Mouse (Mus musculus) heart, adult 2 months (tissue): ENCODE results near the gene Cpa5. TPM values are rescaled to one million over a fixed set of nuclear protein-coding genes. Genes with fewer than 3 reads are reported as not detected.
A peak's percentile ranks its signal among the peaks of the same experiment; 100 is the strongest.

Experiments
- DNase-seq, 2 experiments: peaks; one replicate each; pipeline ENCODE4 v3.0.0; 2021
- H3K27ac ChIP-seq: fragments of 200-600 bp; 2 replicates; pipeline ENCODE4 v1.8.1; 2022
- H3K27me3 ChIP-seq: fragments of 200-500 bp; 2 replicates; pipeline ENCODE4 v1.6.1; 2012; ENCODE audit warnings: mild to moderate bottlenecking, low read length, inconsistent platforms, mixed read lengths; ENCODE audit not compliant: control insufficient read depth, insufficient read depth
- H3K36me3 ChIP-seq: fragments of 200-500 bp; 2 replicates; pipeline ENCODE4 v1.6.1; 2012; ENCODE audit warnings: low read length, inconsistent platforms; ENCODE audit not compliant: control insufficient read depth, insufficient read depth
- H3K4me1 ChIP-seq: fragments of 200-500 bp; 2 replicates; pipeline ENCODE4 v1.6.1; 2011; ENCODE audit warnings: low read length; ENCODE audit not compliant: control insufficient read depth, insufficient read depth
- H3K4me3 ChIP-seq: fragments of 200-600 bp; 2 replicates; pipeline ENCODE4 v1.8.1; 2022
- H3K79me2 ChIP-seq: fragments of 200-500 bp; replicated peaks from 2 replicates; pipeline ENCODE4 v1.6.1; 2012; ENCODE audit warnings: mild to moderate bottlenecking, inconsistent platforms, low read length, moderate library complexity, mixed read lengths; ENCODE audit not compliant: control insufficient read depth, insufficient read depth
- H3K9ac ChIP-seq: fragments of 200-500 bp; 2 replicates; pipeline ENCODE4 v1.6.1; 2012; ENCODE audit warnings: low read depth, mild to moderate bottlenecking, control low read depth, inconsistent platforms, low read length, mixed read lengths
- CTCF ChIP-seq: fragments of 200-600 bp; IDR thresholded peaks from 2 replicates; pipeline ENCODE4 v1.8.1; 2022; ENCODE audit warnings: antibody characterized with exemption, mild to moderate bottlenecking, moderate library complexity
- EP300 ChIP-seq: fragments of 200-500 bp; IDR thresholded peaks from 2 replicates; pipeline ENCODE4 v1.6.1; 2011; ENCODE audit warnings: low read depth, low read length, control low read depth; ENCODE audit not compliant: insufficient read depth
- POLR2A ChIP-seq: fragments of 200-500 bp; IDR thresholded peaks from 2 replicates; pipeline ENCODE4 v1.6.1; 2011; ENCODE audit warnings: mild to moderate bottlenecking, low read depth, low read length, control low read depth; ENCODE audit not compliant: insufficient read depth
- WGBS: fragments of 180-500 bp; shearing (Covaris S2); methylation state at CpG from one replicate; pipeline ENCODE4 v1.1.7; 2018; 5-methylcytosine and 5-hydroxymethylcytosine counted together
- intact Hi-C: fragments of 180-260 bp; cut with DNase I; formaldehyde crosslinking; loops from one replicate; pipeline ENCODE4 v1.15.1; 2025
- polyA plus RNA-seq: library from polyadenylated mRNA; depleted of rRNA; stranded (reverse); fragments of >200 nt; gene quantifications from 2 replicates; pipeline ENCODE4 v1.2.3, GENCODE M21; 2012
- total RNA-seq, 2 experiments: library from RNA; stranded (reverse); gene quantifications; 2 replicates each; pipeline ENCODE4 v1.2.3; 2021

Cpa5 gene
- total and polyA plus RNA-seq, 3 experiments, result not detected

- TF ChIP-seq CTCF (no peak), EP300 (no peak), POLR2A (no peak)
- Histone ChIP-seq H3K36me3 (no peaks in the 10 kb centered on the region), H3K4me1 (no peaks in the 10 kb centered on the region; the same call in 1 of the 2 replicates), H3K9ac (no peak overlapping the region), H3K27ac (no peak overlapping the region), H3K27me3 (no peaks in the 10 kb centered on the region), H3K4me3 (no peak overlapping the region), H3K79me2 (no peaks in the 10 kb centered on the region)
- WGBS, result 62% methylated on average over 5 of the region's 5 CpGs
- intact Hi-C loops, result no loop called here
- no peak for DNase-seq
Measured at GRCm38 (mm10) chr6:30570012-30570411, 40.8 kb upstream of the Cpa5 start.

- H3K27ac ChIP-seq, result no peak overlapping the region; the same call in 1 of the 2 replicates
- no peaks in the 10 kb centered on the region; the same call in 1 of the 2 replicates for H3K4me1 ChIP-seq
- no peaks in the 10 kb centered on the region for H3K36me3 ChIP-seq
- no peaks in the 10 kb centered on the region for H3K27me3 ChIP-seq
- WGBS, result 46% methylated on average over 20 of the region's 20 CpGs
- no peaks in the 10 kb centered on the region for H3K79me2 ChIP-seq
- DNase-seq, result peak; percentile 36 to 60
- H3K4me3 ChIP-seq, result no peak overlapping the region
- TF ChIP-seq CTCF (no peak), EP300 (peak; percentile 66; the same call in 1 of the 2 replicates), POLR2A (no peak)
- intact Hi-C loops, result no loop called here
- H3K9ac ChIP-seq, result no peak overlapping the region
Measured at GRCm38 (mm10) chr6:30572456-30573311, 38.1 kb upstream of the Cpa5 start.

GRCm38 (mm10) chr6:30573380-30573779, 37.4 kb upstream of the Cpa5 start:
- 51% methylated on average over 5 of the region's 5 CpGs for WGBS
- no peaks in the 10 kb centered on the region; the same call in 1 of the 2 replicates for H3K4me1 ChIP-seq
- intact Hi-C loops, result no loop called here
- no peak overlapping the region for H3K9ac ChIP-seq
- H3K4me3 ChIP-seq, result no peak overlapping the region
- H3K27ac ChIP-seq, result no peak overlapping the region
- no peak for DNase-seq
- no peaks in the 10 kb centered on the region for H3K79me2 ChIP-seq
- TF ChIP-seq CTCF (no peak), POLR2A (no peak)
- H3K36me3 ChIP-seq, result no peaks in the 10 kb centered on the region
- no peaks in the 10 kb centered on the region for H3K27me3 ChIP-seq

GRCm38 (mm10) chr6:30574945-30575344, 35.9 kb upstream of the Cpa5 start:
- TF ChIP-seq POLR2A (no peak), EP300 (no peak), CTCF (no peak)
- no peak overlapping the region for H3K27ac ChIP-seq
- 76% methylated on average over 1 of the region's 1 CpGs for WGBS
- H3K79me2 ChIP-seq, result no peaks in the 10 kb centered on the region
- H3K9ac ChIP-seq, result no peak overlapping the region
- no peaks in the 10 kb centered on the region; the same call in 1 of the 2 replicates for H3K4me1 ChIP-seq
- DNase-seq, result no peak
- no peak overlapping the region for H3K4me3 ChIP-seq
- H3K36me3 ChIP-seq, result no peaks in the 10 kb centered on the region
- no peaks in the 10 kb centered on the region for H3K27me3 ChIP-seq
- intact Hi-C loops, result no loop called here

- Histone ChIP-seq H3K36me3 (no peaks in the 10 kb centered on the region), H3K4me3 (no peak overlapping the region), H3K4me1 (no peaks in the 10 kb centered on the region; the same call in 1 of the 2 replicates), H3K9ac (no peak overlapping the region), H3K79me2 (no peaks in the 10 kb centered on the region), H3K27ac (no peak overlapping the region), H3K27me3 (no peaks in the 10 kb centered on the region)
- 88% methylated on average over 17 of the region's 17 CpGs for WGBS
- DNase-seq, result no peak
- intact Hi-C loops, result no loop called here
- TF ChIP-seq CTCF (no peak), POLR2A (no peak), EP300 (no peak)
Measured at GRCm38 (mm10) chr6:30576477-30577203, 34.2 kb upstream of the Cpa5 start.
